Mouse (Mus musculus): ENCODE data around the gene Brip1. TPM values are rescaled to one million over a fixed set of nuclear protein-coding genes. Genes with fewer than 3 reads are reported as not detected.

Brip1 gene
- polyA plus RNA-seq, 1 experiment, result 0.20 TPM

DNA sequence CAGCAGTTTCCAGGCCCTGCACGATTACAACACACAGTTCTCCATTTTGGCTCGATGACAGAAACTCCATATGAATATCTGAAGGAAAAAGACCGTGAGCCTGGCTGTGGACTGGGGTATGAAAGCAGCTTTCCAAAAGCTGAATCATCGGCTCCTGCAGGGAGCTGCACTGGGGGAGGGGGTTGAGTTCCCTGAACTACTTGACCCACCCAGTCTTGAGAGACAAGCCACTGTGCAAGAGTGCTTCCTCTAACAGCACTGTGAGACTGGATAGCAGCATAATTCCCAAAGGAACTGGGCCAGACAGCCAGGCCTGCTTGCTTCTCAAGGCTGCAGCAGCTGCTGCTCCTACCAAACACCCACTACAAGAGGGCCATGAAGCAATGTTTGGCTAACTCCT, 178.6 kb downstream of the Brip1 start:
- Histone ChIP-seq H3K27ac (replicated peaks; ENCODE audit: low read depth, low read length) (no peak overlapping the region), H3K4me3 (ENCODE audit: insufficient read depth, low read depth, low read length) (no peak overlapping the region), H3K4me1 (ENCODE audit: control insufficient read depth, insufficient read depth, insufficient read length, low read length) (no peaks in the 10 kb centered on the region)

DNA sequence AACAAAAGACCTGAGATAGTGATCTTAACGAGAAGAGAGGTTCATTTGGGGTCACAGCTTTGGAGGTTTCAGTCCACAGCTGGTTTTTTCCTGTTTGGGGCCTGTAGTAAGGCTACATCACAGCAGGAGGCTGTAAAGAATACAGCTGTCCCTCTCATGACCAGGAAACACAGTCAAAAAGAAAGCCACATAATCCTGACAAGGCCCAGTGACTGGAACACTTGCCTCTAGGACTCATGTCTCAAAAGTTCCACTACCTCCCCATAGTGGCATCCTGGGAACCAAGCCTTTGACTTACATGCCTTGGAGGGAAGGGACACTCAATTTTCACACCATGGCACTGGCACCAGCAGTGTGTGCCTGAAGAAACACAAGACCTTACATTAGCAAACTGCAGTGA, 181.0 kb downstream of the Brip1 start:
- H3K4me1 ChIP-seq (ENCODE audit: control insufficient read depth, insufficient read depth, insufficient read length, low read length), result no peaks in the 10 kb centered on the region
- no peak overlapping the region for H3K27ac ChIP-seq (replicated peaks; ENCODE audit: low read depth, low read length)
- H3K4me3 ChIP-seq (ENCODE audit: insufficient read depth, low read depth, low read length), result no peak overlapping the region

DNA sequence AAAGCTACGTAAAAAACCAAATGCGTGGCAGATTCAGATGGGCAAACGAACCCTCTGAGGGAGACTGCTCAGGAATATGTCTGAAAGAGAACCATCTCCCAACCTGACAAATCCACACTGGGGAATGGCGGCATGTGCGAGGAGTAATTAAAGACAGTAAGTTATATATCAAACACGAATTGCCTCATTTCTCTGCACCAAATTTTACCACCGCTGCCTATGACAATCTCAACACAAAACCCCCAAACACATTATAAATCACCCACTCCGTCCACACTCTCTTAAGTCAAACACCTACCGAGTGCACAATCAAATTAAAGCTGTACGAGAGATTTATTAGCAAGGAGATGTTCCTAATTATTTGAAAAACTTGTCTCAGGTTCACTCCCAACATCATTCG, 184.8 kb downstream of the Brip1 start:
- Histone ChIP-seq H3K4me3 (ENCODE audit: insufficient read depth, low read depth, low read length) (no peak overlapping the region), H3K4me1 (ENCODE audit: control insufficient read depth, insufficient read depth, insufficient read length, low read length) (no peaks in the 10 kb centered on the region), H3K27ac (replicated peaks; ENCODE audit: low read depth, low read length) (no peak overlapping the region)

DNA sequence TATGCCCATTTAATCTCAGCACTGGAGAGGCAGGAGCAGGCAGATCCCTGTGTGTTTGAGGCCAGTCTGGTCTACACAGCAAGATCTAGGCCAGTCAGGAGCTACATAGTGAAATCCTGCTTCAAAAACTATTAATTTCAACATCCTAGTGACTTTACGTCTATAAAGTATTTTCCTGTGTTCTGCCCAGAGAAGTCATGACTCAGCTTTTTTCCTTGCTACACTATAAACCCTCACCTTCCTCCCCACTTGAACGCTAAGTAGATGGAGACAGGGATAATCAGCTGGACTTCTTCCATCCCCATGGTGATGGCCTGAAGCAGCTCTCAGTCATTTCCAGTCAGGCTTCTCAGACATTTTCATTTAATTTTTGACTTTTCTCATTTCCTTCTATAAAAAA, 187.9 kb downstream of the Brip1 start:
- H3K27ac ChIP-seq (replicated peaks; ENCODE audit: low read depth, low read length), result no peak overlapping the region
- H3K4me3 ChIP-seq (ENCODE audit: insufficient read depth, low read depth, low read length), result no peak overlapping the region
- H3K4me1 ChIP-seq (ENCODE audit: control insufficient read depth, insufficient read depth, insufficient read length, low read length), result no peaks in the 10 kb centered on the region

DNA sequence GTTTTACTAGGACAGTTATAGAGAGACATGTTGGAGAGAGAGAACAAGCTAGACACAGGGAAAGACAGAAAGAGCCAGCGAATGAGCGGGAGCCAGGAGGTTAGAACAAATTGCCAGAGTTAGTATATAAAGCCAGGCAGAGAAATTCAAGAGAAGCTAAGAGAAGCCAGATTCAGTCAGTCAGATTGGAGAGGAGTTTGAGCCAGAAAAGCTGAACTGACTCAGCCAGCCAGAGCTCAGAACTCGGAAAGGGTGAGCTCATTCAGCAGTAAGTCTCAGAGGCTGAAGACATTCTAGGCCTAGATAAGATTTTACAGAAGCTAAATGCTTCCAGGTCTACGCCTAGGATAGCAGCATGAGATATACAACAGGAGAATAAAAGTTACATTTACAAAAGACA, 190.5 kb downstream of the Brip1 start:
- no peak overlapping the region for H3K4me3 ChIP-seq (ENCODE audit: insufficient read depth, low read depth, low read length)
- H3K4me1 ChIP-seq (ENCODE audit: control insufficient read depth, insufficient read depth, insufficient read length, low read length), result no peaks in the 10 kb centered on the region; the same call in 1 of the 2 replicates

DNA sequence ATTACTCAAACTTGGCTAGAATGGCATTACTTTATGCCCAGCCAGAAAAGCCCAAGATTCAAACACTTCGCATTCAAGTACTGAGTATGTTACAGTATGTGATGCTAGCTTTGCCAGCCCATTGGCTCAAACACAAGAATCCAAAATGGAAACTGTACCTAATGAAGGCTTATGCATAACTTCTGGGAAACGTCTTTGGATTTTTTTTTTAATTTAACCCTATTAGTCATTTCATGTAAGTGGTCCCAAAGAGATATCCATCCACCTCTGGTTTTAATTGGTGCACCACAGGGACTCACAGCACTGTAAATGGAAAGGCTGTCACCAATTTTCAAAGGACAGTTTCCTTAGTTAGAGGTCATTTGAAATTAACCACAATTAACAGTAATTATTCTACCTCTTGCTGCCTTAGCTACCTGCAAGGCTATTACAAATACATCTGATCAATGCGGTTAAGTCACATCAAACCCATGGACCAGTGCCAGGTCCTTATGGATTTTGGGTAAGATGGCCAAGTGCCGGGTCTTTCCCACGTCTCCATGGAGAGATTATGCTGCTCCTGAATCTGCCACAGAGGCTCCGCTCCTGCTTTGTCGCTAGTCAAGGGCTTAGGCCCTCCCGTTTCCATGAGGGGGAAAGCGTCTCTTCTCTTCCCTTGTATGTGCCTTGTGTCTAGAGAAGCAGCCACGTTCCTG, 192.6 kb downstream of the Brip1 start:
- H3K4me3 ChIP-seq (ENCODE audit: insufficient read depth, low read depth, low read length), result no peak overlapping the region
- no peak overlapping the region for H3K27ac ChIP-seq (replicated peaks; ENCODE audit: low read depth, low read length)
- H3K4me1 ChIP-seq (ENCODE audit: control insufficient read depth, insufficient read depth, insufficient read length, low read length), result no peaks in the 10 kb centered on the region; the same call in 1 of the 2 replicates

More for the DNA sequence above, 190.5 kb downstream of the Brip1 start:
- no peak overlapping the region for H3K27ac ChIP-seq (replicated peaks; ENCODE audit: low read depth, low read length)

Other genes with a start within 250 kb of the Brip1 start
- gene Ints2, start 56.4 kb upstream of the Brip1 start, polyA plus RNA-seq (2012; ENCODE audit: insufficient read depth, insufficient read length, missing spikeins), result 8.3 and 16.2 TPM in 2 replicates
- gene Med13, start 156.4 kb upstream of the Brip1 start, polyA plus RNA-seq (2012; ENCODE audit: insufficient read depth, insufficient read length, missing spikeins), result 13.6 and 14.6 TPM in 2 replicates

Data from brown adipose tissue, adult 24 weeks (tissue).